Mouse (Mus musculus) left cerebral cortex, adult 8-10 months (tissue): Measurements from ENCODE around the gene Cox7a2. TPM values are rescaled to one million over a fixed set of nuclear protein-coding genes. Genes with fewer than 3 reads are reported as not detected.

Experiments
- DNase-seq, 2 experiments: peaks; one replicate each; pipeline ENCODE4 v3.0.0; 2022; ENCODE audit warnings: low spot score in 2 of 2
- total RNA-seq, 4 experiments: library from RNA; stranded (reverse); gene quantifications; 2 replicates each; pipeline ENCODE4 v1.2.4; 2022

Gene Cox7a2
- 100 to 1,000 TPM; 327 to 361 (median 350) TPM for total RNA-seq

- DNase-seq = peak; percentile 79 to 96
These were observed at the start of gene Cox7a2 for GRCm38 (mm10) chr9:79759385-79760005. Cox7a2 (minus strand) TSS chr9:79759878.

GRCm38 (mm10) chr9:79809411-79809810, 49.7 kb upstream of the Cox7a2 start:
- DNase-seq = no peak

DNA sequence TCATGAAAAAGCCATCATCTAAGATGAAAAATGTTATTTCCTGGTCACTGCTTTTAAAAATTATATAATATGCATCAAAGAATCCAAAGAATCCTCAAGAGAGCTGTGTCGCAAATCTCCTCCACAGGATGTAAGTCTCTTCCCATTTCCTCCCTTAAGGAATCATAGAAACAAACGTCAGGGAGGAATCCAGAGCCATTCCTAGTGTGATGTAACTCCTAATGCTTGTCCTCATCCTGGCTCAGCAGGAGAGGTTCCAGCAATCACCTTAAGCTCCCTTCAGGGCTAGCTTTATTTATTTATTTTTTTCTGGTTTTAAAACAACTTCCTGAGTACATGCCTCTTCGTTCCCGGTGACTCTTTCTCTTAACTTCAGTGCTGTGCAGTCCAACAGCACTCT, 47.5 kb upstream of the Cox7a2 start:
- no peak for DNase-seq

DNA sequence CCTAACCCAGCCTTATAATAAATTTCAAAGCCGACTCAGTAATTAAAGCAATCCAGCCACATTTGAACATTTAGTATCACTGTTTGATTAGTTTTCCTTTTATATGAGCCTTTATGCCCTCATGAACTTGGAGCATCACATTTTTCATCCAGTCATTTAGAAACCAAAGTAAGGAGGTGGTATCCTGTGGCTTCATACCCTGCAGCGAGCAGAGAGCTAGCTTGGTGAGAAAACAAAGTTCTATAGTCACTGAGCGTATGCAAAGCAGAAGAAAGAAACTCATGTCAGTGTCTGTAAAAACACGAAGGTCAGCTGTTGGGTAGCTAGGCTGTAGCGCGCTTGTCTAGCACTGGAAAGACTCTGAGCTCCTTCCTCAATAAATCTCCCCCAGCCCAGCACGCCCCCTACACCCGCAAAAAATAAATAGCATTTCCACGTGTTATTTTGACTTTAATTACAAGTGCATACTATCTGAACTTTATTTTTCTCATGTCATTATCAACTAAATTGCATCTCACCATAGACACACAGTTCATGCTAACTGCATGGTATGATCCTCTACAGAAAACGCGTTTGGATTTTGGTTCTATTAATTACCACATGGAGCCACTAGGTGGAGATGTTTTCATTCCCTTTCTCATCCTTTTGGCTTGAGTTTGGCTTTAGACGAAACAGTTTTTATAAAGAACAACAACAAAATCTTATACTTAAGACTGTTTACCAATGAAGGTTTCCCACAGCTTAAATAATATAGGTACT, 46.8 kb upstream of the Cox7a2 start:
- no peak for DNase-seq

DNA sequence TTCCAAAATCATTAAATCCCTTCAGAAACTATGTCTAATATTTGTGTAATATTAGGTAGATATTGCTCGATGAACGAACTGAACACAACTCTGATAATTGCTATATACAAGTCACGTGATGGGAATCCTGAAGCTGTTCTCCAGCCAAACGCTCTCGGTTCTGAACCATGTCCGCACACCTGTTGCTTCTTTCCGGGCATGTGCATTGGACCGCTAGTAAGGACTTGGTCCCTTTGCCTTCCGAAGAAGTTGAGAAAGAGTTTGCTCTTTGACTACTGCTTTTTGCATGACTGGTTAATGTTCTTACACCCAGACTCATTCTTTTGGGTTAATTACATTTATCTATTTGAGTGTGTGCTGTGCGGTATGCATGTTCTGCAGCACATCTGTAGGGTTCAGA, 45.7 kb upstream of the Cox7a2 start:
- DNase-seq = no peak

GRCm38 (mm10) chr9:79796461-79797135, 36.9 kb upstream of the Cox7a2 start:
- DNase-seq = no peak

DNA sequence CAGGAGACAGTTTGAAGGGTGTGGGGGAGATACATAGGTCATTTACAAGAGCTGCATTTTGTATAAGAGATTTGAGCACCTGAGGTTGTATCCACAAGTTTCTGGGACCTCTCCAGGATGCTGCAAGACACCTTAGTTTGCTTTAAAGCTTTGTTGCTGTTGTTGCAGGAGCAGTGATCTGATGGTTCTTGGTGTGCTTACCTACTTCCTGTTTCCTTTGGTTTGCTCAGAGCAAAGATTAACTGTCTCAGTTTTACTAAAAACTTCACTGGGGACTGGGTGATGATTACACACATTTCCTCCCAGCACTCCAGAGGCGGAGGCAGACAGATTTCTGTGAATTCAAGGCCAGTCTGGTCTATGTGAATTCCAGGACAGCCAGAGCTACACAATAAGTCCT, 35.4 kb upstream of the Cox7a2 start:
- no peak for DNase-seq

- DNase-seq = peak; percentile 82 to 97
These were observed 33.5 kb upstream of the Cox7a2 start, which contains the start of gene Tmem30a for GRCm38 (mm10) chr9:79792841-79793835. Tmem30a (minus strand) TSS chr9:79793507.

GRCm38 (mm10) chr9:79785794-79786085, 26.1 kb upstream of the Cox7a2 start:
- DNase-seq = no peak

DNA sequence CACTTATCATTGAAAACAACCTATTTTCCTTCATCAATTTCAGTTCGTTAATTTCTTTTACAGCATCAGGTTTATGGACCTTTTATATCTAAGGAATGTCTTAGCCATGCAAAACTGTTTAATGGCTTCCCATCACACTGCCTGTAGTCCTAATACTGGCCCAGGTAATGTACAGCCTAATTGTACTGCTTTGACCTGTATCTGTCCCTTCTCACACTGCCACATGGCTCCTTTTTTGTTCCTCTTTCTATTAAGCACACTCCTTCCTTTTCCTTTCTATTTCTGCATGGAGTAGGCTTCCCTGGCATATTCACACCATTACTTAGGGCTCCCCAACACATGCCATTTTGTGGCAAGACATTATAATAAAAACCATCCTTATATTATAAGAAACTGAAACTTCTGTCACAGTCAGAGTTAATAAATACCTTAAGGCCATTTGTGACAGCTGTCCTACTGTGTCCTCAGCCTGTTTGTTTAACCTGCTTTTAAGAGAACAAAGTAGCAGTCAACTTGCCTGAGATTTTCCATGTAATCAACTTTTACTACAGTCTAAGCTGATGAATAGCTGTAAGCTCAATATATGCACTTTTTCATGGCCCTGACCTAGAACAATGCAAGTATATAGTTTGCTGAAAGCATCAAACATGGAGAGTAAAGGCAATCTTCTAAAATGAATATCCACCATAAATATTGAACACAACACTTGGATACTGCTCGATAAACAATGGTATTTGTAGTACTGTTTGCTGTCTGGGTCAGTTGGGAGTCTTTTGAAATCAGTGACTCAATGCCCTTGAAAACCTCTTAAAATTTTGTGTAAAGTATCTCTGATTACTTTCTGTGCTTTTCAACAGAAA, 25.5 kb upstream of the Cox7a2 start:
- DNase-seq = no peak

DNA sequence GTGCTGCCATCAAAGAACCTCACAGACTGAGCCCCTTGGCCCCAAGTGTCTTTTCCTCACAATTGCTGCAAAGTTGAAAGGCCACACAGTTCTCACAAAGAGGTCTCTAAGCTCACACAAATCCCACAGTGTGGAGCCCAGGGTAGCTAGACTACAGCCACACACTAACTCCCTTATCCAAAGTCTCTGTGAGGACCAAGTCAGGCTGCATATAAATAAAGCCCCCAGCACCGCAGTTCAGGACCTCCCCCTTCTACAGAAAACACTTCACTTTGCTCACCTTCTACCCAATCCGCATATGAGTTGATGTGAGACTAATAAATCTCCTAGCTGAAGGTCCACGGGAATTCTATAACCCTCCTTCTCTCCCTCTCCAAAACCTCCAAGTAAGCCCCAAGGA, 24.8 kb upstream of the Cox7a2 start:
- no peak for DNase-seq

DNA sequence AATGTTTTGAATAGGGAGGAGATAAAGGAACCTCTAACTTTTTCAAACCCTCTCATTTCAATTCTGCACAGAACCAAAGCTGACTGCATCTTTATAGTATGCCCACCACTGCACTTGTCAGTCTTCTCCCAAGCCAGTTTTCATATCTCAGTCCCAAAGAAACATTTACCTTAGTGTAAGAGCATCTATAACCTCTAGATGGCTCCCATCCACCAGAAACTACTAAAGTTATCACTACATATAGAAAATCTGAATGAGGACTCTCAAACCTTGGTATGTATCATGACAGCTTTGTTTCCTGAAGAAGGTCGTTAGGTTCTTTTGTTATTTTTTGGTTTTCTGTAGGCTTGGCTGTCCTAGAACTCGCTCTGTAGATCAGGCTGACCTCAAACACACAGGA, 19.7 kb upstream of the Cox7a2 start:
- no peak for DNase-seq

DNA sequence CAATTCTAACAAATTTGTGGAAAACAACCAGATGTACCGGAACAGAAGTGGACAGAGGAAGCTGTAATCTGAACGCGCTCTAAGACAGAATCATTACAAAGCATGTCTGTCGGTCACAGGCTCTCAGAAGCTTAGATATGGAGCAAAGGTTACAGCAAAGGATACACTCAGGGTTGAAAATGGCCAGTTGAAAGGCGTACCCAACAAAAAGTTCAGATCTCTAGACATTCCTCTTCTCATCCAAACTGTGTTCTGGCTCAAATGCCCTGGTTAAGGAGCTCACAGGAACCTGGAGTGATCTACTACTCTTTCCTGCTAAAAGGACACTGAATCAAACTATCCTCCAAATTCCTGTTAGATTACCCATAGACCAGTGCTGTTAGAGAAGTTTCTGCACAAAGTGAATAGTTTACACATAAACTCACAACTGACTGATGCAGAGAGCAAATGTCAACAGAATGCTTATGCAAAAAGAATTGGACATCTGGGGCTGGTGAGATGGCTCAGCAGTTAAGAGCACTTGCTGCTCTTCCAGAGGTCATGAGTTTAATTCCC, 7.4 kb upstream of the Cox7a2 start:
- DNase-seq = no peak

DNA sequence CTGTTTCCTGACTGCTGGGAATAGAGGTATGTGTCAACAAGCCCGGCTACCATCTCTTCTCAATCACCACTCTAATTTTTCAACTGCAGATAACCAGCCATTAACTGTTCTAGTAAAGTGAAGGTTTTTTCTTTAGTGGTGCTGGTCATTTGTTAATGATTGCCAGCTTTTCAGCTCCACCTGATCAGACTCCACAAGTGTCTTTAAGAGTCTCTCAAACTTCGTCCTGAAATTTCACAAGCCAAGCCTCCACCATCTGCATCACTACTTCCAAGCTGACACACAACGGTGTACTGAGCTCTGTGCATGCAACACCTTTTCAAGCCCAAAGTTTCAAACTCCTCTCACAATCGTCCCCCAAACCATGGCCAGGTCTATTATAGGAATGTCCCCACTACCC, 5.7 kb upstream of the Cox7a2 start:
- no peak for DNase-seq

- no peak for DNase-seq
These were observed 2.8 kb upstream of the Cox7a2 start for GRCm38 (mm10) chr9:79762519-79762918.

DNA sequence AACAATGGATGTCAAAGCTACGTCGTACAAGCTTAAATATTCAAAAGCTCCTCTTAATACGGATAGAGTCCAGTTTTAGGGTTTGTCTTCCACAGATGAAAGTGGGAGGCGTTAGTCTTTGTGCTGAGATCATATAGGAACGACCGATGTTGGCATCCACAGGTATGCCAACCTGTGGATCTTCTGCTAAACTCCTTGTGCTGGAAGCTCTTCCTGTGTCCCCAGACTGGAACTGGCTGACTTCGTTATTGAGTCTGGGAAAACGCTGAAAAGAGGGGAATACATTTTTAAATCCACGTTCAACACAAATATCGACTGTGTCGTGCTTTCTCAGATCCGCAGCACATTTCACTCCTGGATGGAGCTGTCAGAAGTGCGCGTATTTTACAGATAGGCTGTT, 398 bp upstream of the Cox7a2 start:
- DNase-seq = peak in 1 of 2 experiments; percentile 17

DNA sequence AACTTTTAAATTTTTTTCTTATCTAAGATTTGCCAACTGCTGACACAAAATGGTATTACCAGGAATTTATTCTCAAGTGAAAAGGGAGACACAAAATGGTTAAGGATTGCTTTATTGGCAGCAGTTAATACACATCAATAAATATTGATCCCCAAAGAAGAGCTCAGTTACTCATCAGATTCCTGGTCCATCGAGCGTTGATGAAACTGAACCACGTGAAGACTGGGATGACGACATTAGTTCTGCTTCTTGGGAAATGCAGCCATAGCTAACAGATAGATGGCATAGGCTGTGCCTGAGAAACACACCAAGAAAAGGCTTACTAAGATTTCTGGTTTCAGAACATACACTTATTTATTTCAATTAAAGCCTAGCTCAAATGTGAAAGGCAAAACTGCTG, 4.4 kb downstream of the Cox7a2 start:
- no peak for DNase-seq

DNA sequence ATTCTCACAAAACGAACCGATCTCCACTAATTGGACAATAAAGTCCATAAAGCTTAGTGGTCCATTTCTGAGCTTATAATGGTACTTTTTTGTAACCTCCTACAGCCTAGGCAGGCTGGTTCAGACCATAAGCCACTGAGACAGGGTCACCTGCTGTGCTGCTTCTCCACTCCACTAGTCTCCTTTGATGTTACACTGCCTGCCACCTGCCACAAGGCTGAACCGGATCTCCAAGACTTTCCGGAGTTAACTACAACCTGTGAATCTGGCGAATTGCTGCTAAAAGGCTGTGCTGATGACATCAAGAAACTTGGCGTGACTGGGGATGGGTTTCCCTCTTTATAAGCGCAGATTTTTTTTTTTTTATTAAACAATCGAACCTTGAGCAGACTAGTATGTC, 7.8 kb downstream of the Cox7a2 start:
- DNase-seq = no peak

- no peak for DNase-seq
These were observed 9.0 kb downstream of the Cox7a2 start for GRCm38 (mm10) chr9:79750709-79751108.

GRCm38 (mm10) chr9:79745036-79745435, 14.6 kb downstream of the Cox7a2 start:
- no peak for DNase-seq
